ENCODE assay signal across 8 mouse cellular contexts in genomic region chr17:87446767-87447611, GRCm38 (mm10). TPM values are rescaled to one million over a fixed set of nuclear protein-coding genes. Genes with fewer than 3 reads are reported as not detected.
A peak's percentile ranks its signal among the peaks of the same experiment; 100 is the strongest.
DNase-seq lines count a peak whose midpoint lies in the region; ATAC-seq and TF ChIP-seq lines count a peak whose summit lies in the region.

Gene Calm2, minus strand, starts transcription at chr17:87446935.

- peaks cover 3 to 31% of the 10 kb centered on the region in 2 experiments; a peak in 3 of 4 replicates for H3K4me1 ChIP-seq in CH12.LX (ENCODE audit: control insufficient read depth in 1 of 2, insufficient read depth in 2 of 2)
- H3K4me1 ChIP-seq in forebrain, embryonic 11.5 days (replicated peaks; ENCODE audit: control insufficient read depth, insufficient read depth, low read length) = peaks cover 14% of the 10 kb centered on the region
- H3K4me1 ChIP-seq in heart, embryonic 16.5 days (ENCODE audit: control insufficient read depth, insufficient read depth, low read length) = peaks cover 24% of the 10 kb centered on the region
- H3K4me1 ChIP-seq in liver, embryonic 15.5 days (replicated peaks) = peaks cover 49% of the 10 kb centered on the region
- H3K4me1 ChIP-seq in neural tube, embryonic 12.5 days = peaks cover 30% of the 10 kb centered on the region

- peak within 1 kb of the TSS; percentile 87 for H3K27ac ChIP-seq in CH12.LX (ENCODE audit: insufficient read depth, low read depth)
- peak within 1 kb of the TSS; percentile 99 for H3K27ac ChIP-seq in forebrain, embryonic 11.5 days (ENCODE audit: low read depth, low read length)
- peak within 1 kb of the TSS; percentile 99 for H3K27ac ChIP-seq in heart, embryonic 16.5 days (ENCODE audit: low read length)
- peak within 1 kb of the TSS; percentile 97 for H3K27ac ChIP-seq in liver, embryonic 15.5 days (replicated peaks)
- peak within 1 kb of the TSS; percentile 97 for H3K27ac ChIP-seq in neural tube, embryonic 12.5 days

- peak in 1 of 2 experiments; percentile 32; a peak in 2 of 4 replicates for TF ChIP-seq CTCF in CH12.LX (conservative IDR thresholded peaks at IDR 0.05 in 1 of 2, IDR thresholded peaks at IDR 0.05 in 1 of 2; ENCODE audit: low read depth in 2 of 2, low read length in 2 of 2)

- dilution Hi-C loops in CH12.LX (cut with MboI; ENCODE audit: extremely low pct_ligation_motif_present, extremely low pct_unique_long_range_greater_than_20kb, low sequenced_read_pairs) = no loop called here

- WGBS in forebrain, embryonic 11.5 days = under 1% methylated on average over 64 of the region's 69 CpGs
- WGBS in heart, embryonic 16.5 days = under 1% methylated on average over 64 of the region's 69 CpGs
- WGBS in liver, embryonic 15.5 days (ENCODE audit: insufficient replicate concordance) = under 1% methylated on average over 68 of the region's 69 CpGs
- WGBS in neural tube, embryonic 12.5 days = under 1% methylated on average over 69 of the region's 69 CpGs

- H3K4me3 ChIP-seq in CH12.LX (replicated peaks in 1 of 3; ENCODE audit: low read depth in 2 of 3, low read length in 2 of 3, poor library complexity in 1 of 3) = peak within 1 kb of the TSS; percentile 71 to 85 (median 85)
- peak within 1 kb of the TSS; percentile 97 for H3K4me3 ChIP-seq in forebrain, embryonic 11.5 days (ENCODE audit: low read depth, low read length)
- peak within 1 kb of the TSS; percentile 92 for H3K4me3 ChIP-seq in heart, embryonic 16.5 days (ENCODE audit: low read length)
- peak within 1 kb of the TSS; percentile 97 for H3K4me3 ChIP-seq in liver, embryonic 15.5 days (replicated peaks)
- peak within 1 kb of the TSS; percentile 96 for H3K4me3 ChIP-seq in neural tube, embryonic 12.5 days

- DNase-seq in CH12.LX (ENCODE audit: extremely low read depth) = peak; percentile 94
- peak; percentile 90 for DNase-seq in c-Kit-positive CD71-positive TER-119-negative erythroid progenitor cells, embryonic 14.5 days (ENCODE audit: low read depth)
- peak; percentile 99 for DNase-seq in forebrain, embryonic 11.5 days (ENCODE audit: low spot score)
- DNase-seq in kidney, postnatal 36 days = peak; percentile 98 to 99
- peak; percentile 98 for DNase-seq in telencephalon, adult 2 months (ENCODE audit: low read depth, low spot score)

- peaks cover 2 to 13% of the 10 kb centered on the region in 2 experiments for H3K36me3 ChIP-seq in CH12.LX (replicated peaks in 1 of 2; ENCODE audit: control insufficient read depth in 1 of 2, insufficient read depth in 1 of 2, low read length in 1 of 2)
- no peaks in the 10 kb centered on the region for H3K36me3 ChIP-seq in forebrain, embryonic 11.5 days (ENCODE audit: control insufficient read depth, insufficient read depth, low read length)
- H3K36me3 ChIP-seq in heart, embryonic 16.5 days (ENCODE audit: control insufficient read depth, insufficient read depth) = no peaks in the 10 kb centered on the region
- H3K36me3 ChIP-seq in liver, embryonic 15.5 days (replicated peaks) = peaks cover 4% of the 10 kb centered on the region; the same call in 1 of the 2 replicates
- H3K36me3 ChIP-seq in neural tube, embryonic 12.5 days = no peaks in the 10 kb centered on the region

- peak within 1 kb of the TSS; percentile 95 for H3K4me2 ChIP-seq in CH12.LX (ENCODE audit: insufficient read depth, low read depth, poor library complexity, severe bottlenecking)
- peak within 1 kb of the TSS; percentile 84 for H3K4me2 ChIP-seq in forebrain, embryonic 11.5 days (ENCODE audit: low read depth, low read length, severe bottlenecking)
- peak within 1 kb of the TSS; percentile 83 for H3K4me2 ChIP-seq in heart, embryonic 16.5 days (ENCODE audit: low read depth, low read length)
- H3K4me2 ChIP-seq in liver, embryonic 15.5 days = peak within 1 kb of the TSS; percentile 86
- H3K4me2 ChIP-seq in neural tube, embryonic 12.5 days (replicated peaks) = peak within 1 kb of the TSS; percentile 82

- TF ChIP-seq POLR2A in CH12.LX (IDR thresholded peaks at IDR 0.05; ENCODE audit: low read depth, low read length) = peak; percentile 98

- no peaks in the 10 kb centered on the region for H3K27me3 ChIP-seq in CH12.LX (replicated peaks)
- no peaks in the 10 kb centered on the region for H3K27me3 ChIP-seq in forebrain, embryonic 11.5 days (ENCODE audit: control insufficient read depth, insufficient read depth, low read length)
- no peaks in the 10 kb centered on the region for H3K27me3 ChIP-seq in heart, embryonic 16.5 days (ENCODE audit: control insufficient read depth, insufficient read depth, low read length)
- H3K27me3 ChIP-seq in liver, embryonic 15.5 days = peaks cover 6% of the 10 kb centered on the region; the same call in 1 of the 2 replicates
- H3K27me3 ChIP-seq in neural tube, embryonic 12.5 days (replicated peaks) = no peaks in the 10 kb centered on the region

- TF ChIP-seq EP300 in CH12.LX (IDR thresholded peaks at IDR 0.05; ENCODE audit: low read length) = no peak

- ATAC-seq in forebrain, embryonic 11.5 days (replicated peaks; ENCODE audit: low FRiP score) = peak; percentile 94
- ATAC-seq in heart, embryonic 16.5 days (replicated peaks; ENCODE audit: extremely low read depth, insufficient read depth, low FRiP score) = peak; percentile 91
- ATAC-seq in liver, embryonic 15.5 days (ENCODE audit: insufficient read depth) = peak; percentile 88
- ATAC-seq in neural tube, embryonic 12.5 days (ENCODE audit: low FRiP score, low read depth) = peak; percentile 95

- peaks cover 3% of the 10 kb centered on the region for H3K9me3 ChIP-seq in CH12.LX (replicated peaks; ENCODE audit: low read length)
- no peaks in the 10 kb centered on the region for H3K9me3 ChIP-seq in forebrain, embryonic 11.5 days (ENCODE audit: control insufficient read depth, low read length)
- no peaks in the 10 kb centered on the region for H3K9me3 ChIP-seq in heart, embryonic 16.5 days (replicated peaks; ENCODE audit: control insufficient read depth, low read length)
- no peaks in the 10 kb centered on the region for H3K9me3 ChIP-seq in liver, embryonic 15.5 days (replicated peaks)
- H3K9me3 ChIP-seq in neural tube, embryonic 12.5 days = no peaks in the 10 kb centered on the region

- H3K9ac ChIP-seq in CH12.LX (ENCODE audit: insufficient read depth, low read depth) = peak within 1 kb of the TSS; percentile 99
- peak within 1 kb of the TSS; percentile 99 for H3K9ac ChIP-seq in forebrain, embryonic 11.5 days (ENCODE audit: low read length)
- peak within 1 kb of the TSS; percentile 99 for H3K9ac ChIP-seq in heart, embryonic 16.5 days (ENCODE audit: low read length)
- H3K9ac ChIP-seq in liver, embryonic 15.5 days = peak within 1 kb of the TSS; percentile 99
- H3K9ac ChIP-seq in neural tube, embryonic 12.5 days = peak within 1 kb of the TSS; percentile 99

- peaks cover 41% of the 10 kb centered on the region for H3K79me2 ChIP-seq in CH12.LX (replicated peaks; ENCODE audit: control insufficient read depth, extremely low read depth, insufficient read depth, poor library complexity, severe bottlenecking)

- TF ChIP-seq RAD21 in CH12.LX (IDR thresholded peaks at IDR 0.05; ENCODE audit: low read depth, low read length) = peak; percentile 27

- in situ Hi-C loops in CH12.LX (cut with MboI; ENCODE audit: low pct_ligation_motif_present, low pct_unique_long_range_greater_than_20kb, low sequenced_read_pairs) = no loop called here

TF ChIP-seq in CH12.LX, 34 proteins besides CTCF, POLR2A, EP300 and RAD21 (continues in another document):
- 0 out of 2 replicates have a peak, but pooled peaks have one; percentile 50 for TF ChIP-seq NRF1 (IDR thresholded peaks at IDR 0.05; ENCODE audit: low read depth, low read length)
- peak; percentile 92 for TF ChIP-seq KAT2A (IDR thresholded peaks at IDR 0.05; ENCODE audit: insufficient replicate concordance, low read length)
- TF ChIP-seq JUN (IDR thresholded peaks at IDR 0.05; ENCODE audit: insufficient read depth, low read depth, low read length) = no peak
- peak; percentile 99 for TF ChIP-seq NELFE (IDR thresholded peaks at IDR 0.05; ENCODE audit: low read depth, low read length)
- peak; percentile 92 for TF ChIP-seq TCF12 (IDR thresholded peaks at IDR 0.05; ENCODE audit: low read depth, low read length)
- peak; percentile 28; the same call in 1 of the 2 replicates for TF ChIP-seq UBTF (IDR thresholded peaks at IDR 0.05; ENCODE audit: low read depth, low read length)
- TF ChIP-seq IRF4 (IDR thresholded peaks at IDR 0.05; ENCODE audit: low read depth, low read length) = peak; percentile 39; the same call in 1 of the 2 replicates
- peak; percentile 66 for TF ChIP-seq MEF2A (IDR thresholded peaks at IDR 0.05; ENCODE audit: borderline replicate concordance, low read depth, low read length)
- TF ChIP-seq ELF1 (IDR thresholded peaks at IDR 0.05; ENCODE audit: low read depth, low read length) = peak; percentile 58; the same call in 1 of the 2 replicates
- no peak for TF ChIP-seq ETS1 (conservative IDR thresholded peaks at IDR 0.05; ENCODE audit: low read depth, low read length)
- peak; percentile 98 for TF ChIP-seq ZMIZ1 (IDR thresholded peaks at IDR 0.05; ENCODE audit: low read depth, low read length)
- peak; percentile 83; the same call in 1 of the 2 replicates for TF ChIP-seq CHD2 (IDR thresholded peaks at IDR 0.05; ENCODE audit: low read length)
- TF ChIP-seq JUND (conservative IDR thresholded peaks at IDR 0.05; ENCODE audit: low read depth, low read length) = no peak
- peak; percentile 89 for TF ChIP-seq MXI1 (IDR thresholded peaks at IDR 0.05; ENCODE audit: low read depth, low read length)
- TF ChIP-seq MYC (IDR thresholded peaks at IDR 0.05; ENCODE audit: low read depth, low read length) = peak; percentile 82
- TF ChIP-seq MAFK (IDR thresholded peaks at IDR 0.05; ENCODE audit: insufficient replicate concordance, low read length) = no peak
- TF ChIP-seq E2F4 (IDR thresholded peaks at IDR 0.05; ENCODE audit: insufficient replicate concordance, low read depth, low read length) = no peak
- TF ChIP-seq CHD1 (IDR thresholded peaks at IDR 0.05; ENCODE audit: low read depth, low read length) = no peak
- TF ChIP-seq TBP (conservative IDR thresholded peaks at IDR 0.05; ENCODE audit: low read depth, low read length) = peak; percentile 96
- TF ChIP-seq POLR2AphosphoS2 (IDR thresholded peaks at IDR 0.05; ENCODE audit: low read depth, low read length) = peak; percentile 93; the same call in 1 of the 2 replicates
- TF ChIP-seq SIN3A (IDR thresholded peaks at IDR 0.05; ENCODE audit: low read length) = peak; percentile 10; the same call in 1 of the 2 replicates
- peak; percentile 84 for TF ChIP-seq MAX (IDR thresholded peaks at IDR 0.05; ENCODE audit: low read length)

RNA-seq across cellular contexts. Expression of gene Calm2, which starts in this region (rescaled TPM):
- total RNA-seq in CH12.LX (2012; rRNA removed) (203 and 255 TPM in 2 replicates), CH12.LX (2014; rRNA removed) (546 and 623 TPM in 2 replicates)
- polyA plus RNA-seq in CH12.LX (2012; ENCODE audit: insufficient read length, low read depth) = 604 and 634 TPM in 2 replicates
- polyA plus RNA-seq in forebrain, embryonic 11.5 days (2014; fragmentation: Nextera tagmentation; extraction: Ambion mirVana) = 1,239 and 1,306 TPM in 2 replicates
- polyA plus RNA-seq in heart, embryonic 16.5 days (2015; fragmentation: Nextera tagmentation; extraction: Ambion mirVana) = 540 and 580 TPM in 2 replicates
- polyA plus RNA-seq in liver, embryonic 15.5 days (2015; fragmentation: Nextera tagmentation; extraction: Ambion mirVana) = 306 and 329 TPM in 2 replicates
- polyA plus RNA-seq in neural tube, embryonic 12.5 days (2016; fragmentation: Nextera tagmentation; extraction: Ambion mirVana) = 1,679 and 1,888 TPM in 2 replicates

Comparison
In these comparisons a context has a peak if more than half of its experiments do, and no peak if none do; other contexts are left out.
1. Peak in every context shown above with its lines: DNase-seq, ATAC-seq, H3K4me3 ChIP-seq and H3K27ac ChIP-seq.